Mouse (Mus musculus) testis, adult 2 months (tissue): Measurements from ENCODE around the gene Prkd3.

Source experiments
- CTCF ChIP-seq: fragments of 200-500 bp; IDR thresholded peaks from 2 replicates; pipeline ENCODE4 v1.5.1; 2012; ENCODE audit warnings: low read depth, mild to moderate bottlenecking, inconsistent platforms, low read length, moderate library complexity; ENCODE audit not compliant: control insufficient read depth, insufficient read depth, insufficient replicate concordance
- POLR2A ChIP-seq: fragments of 200-500 bp; IDR thresholded peaks from 2 replicates; pipeline ENCODE4 v1.6.1; 2012; ENCODE audit warnings: low read depth, mild to moderate bottlenecking, inconsistent platforms, low read length, moderate library complexity; ENCODE audit not compliant: control insufficient read depth

- TF ChIP-seq POLR2A (no peak), CTCF (no peak)
Measured at GRCm38 (mm10) chr17:79051606-79052005, 31.0 kb upstream of the Prkd3 start, which contains the start of gene Qpct.
